Mouse (Mus musculus) heart, postnatal 10 days (tissue): ENCODE measurements around the gene Gm49661. TPM values are rescaled to one million over a fixed set of nuclear protein-coding genes. Genes with fewer than 3 reads are reported as not detected.

Experiments used
- DNase-seq, 2 experiments: peaks; one replicate each; pipeline ENCODE4 v3.0.0; 2021
- intact Hi-C: fragments of 180-260 bp; cut with DNase I; formaldehyde crosslinking; loops from one replicate; pipeline ENCODE4 v1.15.1; 2025
- total RNA-seq, 2 experiments: library from RNA; stranded (reverse); gene quantifications; 2 replicates each; pipeline ENCODE4 v1.2.3; 2021

Gm49661 gene
- total RNA-seq, 2 experiments from 2014 or later, result 1.6 TPM; not detected in 1

- intact Hi-C loops, result no loop called here
Measured at GRCm38 (mm10) chr8:84970135-84970790, 1.0 kb upstream of the Gm49661 start.

GRCm38 (mm10) chr8:84968650-84969049 lies 583 bp downstream of the Gm49661 start:
- intact Hi-C loops, result no loop called here

More at GRCm38 (mm10) chr8:84970135-84970790, 1.0 kb upstream of the Gm49661 start:
- DNase-seq, result no peak

GRCm38 (mm10) chr8:84967532-84968304 lies 1.5 kb downstream of the Gm49661 start:
- intact Hi-C loops, result no loop called here
- DNase-seq, result no peak

More at GRCm38 (mm10) chr8:84968650-84969049, 583 bp downstream of the Gm49661 start:
- no peak for DNase-seq

GRCm38 (mm10) chr8:84966603-84967002 lies 2.6 kb downstream of the Gm49661 start:
- intact Hi-C loops, result no loop called here
- DNase-seq, result no peak

- intact Hi-C loops, result no loop called here
- DNase-seq, result peak; percentile 95
Measured at GRCm38 (mm10) chr8:84965731-84966291, 3.4 kb downstream of the Gm49661 start.

- intact Hi-C loops, result no loop called here
- DNase-seq, result no peak
Measured at GRCm38 (mm10) chr8:84963952-84964351, 5.3 kb downstream of the Gm49661 start.

- peak; percentile 63 to 65 for DNase-seq
- intact Hi-C loops, result loop anchor here (5.0 kb wide), 1 partner anchor 37 kb away; no protein-coding TSS in a partner anchor
Measured at GRCm38 (mm10) chr8:84959811-84960210, 9.4 kb downstream of the Gm49661 start.

GRCm38 (mm10) chr8:84956768-84957167 lies 12.5 kb downstream of the Gm49661 start:
- DNase-seq, result peak; percentile 51 to 81

GRCm38 (mm10) chr8:84952612-84953255 lies 16.5 kb downstream of the Gm49661 start:
- intact Hi-C loops, result no loop called here
- DNase-seq, result peak; percentile 35 to 56

More at GRCm38 (mm10) chr8:84956768-84957167, 12.5 kb downstream of the Gm49661 start:
- intact Hi-C loops, result loop anchor here (5.0 kb wide), 1 partner anchor 41 kb away; no protein-coding TSS in a partner anchor

- intact Hi-C loops, result no loop called here
Measured at GRCm38 (mm10) chr8:84949753-84950152, 19.5 kb downstream of the Gm49661 start.

GRCm38 (mm10) chr8:84947241-84947545 lies 22.0 kb downstream of the Gm49661 start:
- intact Hi-C loops, result no loop called here
- DNase-seq, result peak; percentile 61 to 73

More at GRCm38 (mm10) chr8:84949753-84950152, 19.5 kb downstream of the Gm49661 start:
- no peak for DNase-seq

GRCm38 (mm10) chr8:84946528-84947240 lies 22.5 kb downstream of the Gm49661 start, which contains the start of gene Rtbdn:
Gene Rtbdn (plus strand): TSS chr8:84946991.
- no peak for DNase-seq

GRCm38 (mm10) chr8:84945633-84946527 lies 23.4 kb downstream of the Gm49661 start:
- intact Hi-C loops, result no loop called here
- no peak for DNase-seq

More at GRCm38 (mm10) chr8:84946528-84947240, 22.5 kb downstream of the Gm49661 start, which contains the start of gene Rtbdn:
- intact Hi-C loops, result no loop called here

- intact Hi-C loops, result no loop called here
- no peak for DNase-seq
Measured at GRCm38 (mm10) chr8:84945235-84945632, 24.0 kb downstream of the Gm49661 start.

- DNase-seq, result no peak
- intact Hi-C loops, result no loop called here
Measured at GRCm38 (mm10) chr8:84944478-84945160, 24.6 kb downstream of the Gm49661 start.

GRCm38 (mm10) chr8:84943699-84944098 lies 25.5 kb downstream of the Gm49661 start:
- intact Hi-C loops, result no loop called here
- no peak for DNase-seq

GRCm38 (mm10) chr8:84937620-84938485 lies 31.4 kb downstream of the Gm49661 start:
- intact Hi-C loops, result no loop called here
- no peak for DNase-seq
